Mouse (Mus musculus) layer of hippocampus, adult 9-11 months (tissue): ENCODE measurements around the gene Ublcp1.

Experiments
- DNase-seq: peaks from one replicate; pipeline ENCODE4 v3.0.0; 2022

Ublcp1 gene

DNA sequence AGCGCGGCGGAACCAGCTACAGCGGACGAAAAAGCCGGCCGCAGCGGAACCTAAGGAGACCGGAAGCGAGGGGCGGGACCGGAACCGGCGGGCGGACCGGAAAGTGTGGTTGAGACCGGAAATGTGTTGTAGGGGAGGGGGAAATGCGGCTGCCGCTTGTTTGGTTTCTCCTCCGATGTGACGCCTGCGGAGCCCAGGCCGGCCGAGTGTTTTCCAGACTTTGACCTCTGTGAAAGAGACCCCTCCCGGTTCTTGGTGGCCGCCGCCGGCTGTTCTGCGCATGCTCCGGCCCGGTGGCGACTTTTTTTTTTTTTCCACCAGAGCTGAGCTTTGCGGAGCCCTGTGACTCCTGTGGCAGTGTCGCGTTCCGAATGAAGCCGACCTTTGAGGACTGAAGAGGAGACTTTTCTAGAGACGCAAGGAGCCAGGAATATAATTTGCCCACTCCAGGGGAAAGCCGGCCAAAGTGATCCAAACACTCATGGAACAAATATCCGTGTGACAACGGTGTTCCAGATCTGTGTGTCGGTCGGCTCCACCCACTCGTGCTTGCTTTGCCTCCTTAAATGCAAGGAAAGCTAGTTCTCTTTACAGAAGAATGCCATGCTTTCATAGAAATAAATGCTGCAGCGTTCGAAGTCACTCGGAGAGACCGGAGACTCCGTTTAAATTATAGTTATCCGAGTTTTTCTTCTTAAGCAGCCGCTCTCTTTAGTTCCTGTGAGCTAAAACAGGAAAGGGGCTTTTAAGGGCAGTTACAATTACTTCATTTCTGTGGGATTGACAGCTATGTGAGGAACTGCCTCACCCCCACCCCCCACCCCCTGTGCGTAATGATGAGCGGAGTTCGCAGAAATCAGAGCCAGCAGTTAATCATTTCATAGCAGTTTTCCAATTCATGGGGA lies at the start of gene Ublcp1:
Gene Ublcp1, minus strand, starts transcription at position 67 of the 905 bp plus-strand sequence.
- peak; percentile 93 for DNase-seq

DNA sequence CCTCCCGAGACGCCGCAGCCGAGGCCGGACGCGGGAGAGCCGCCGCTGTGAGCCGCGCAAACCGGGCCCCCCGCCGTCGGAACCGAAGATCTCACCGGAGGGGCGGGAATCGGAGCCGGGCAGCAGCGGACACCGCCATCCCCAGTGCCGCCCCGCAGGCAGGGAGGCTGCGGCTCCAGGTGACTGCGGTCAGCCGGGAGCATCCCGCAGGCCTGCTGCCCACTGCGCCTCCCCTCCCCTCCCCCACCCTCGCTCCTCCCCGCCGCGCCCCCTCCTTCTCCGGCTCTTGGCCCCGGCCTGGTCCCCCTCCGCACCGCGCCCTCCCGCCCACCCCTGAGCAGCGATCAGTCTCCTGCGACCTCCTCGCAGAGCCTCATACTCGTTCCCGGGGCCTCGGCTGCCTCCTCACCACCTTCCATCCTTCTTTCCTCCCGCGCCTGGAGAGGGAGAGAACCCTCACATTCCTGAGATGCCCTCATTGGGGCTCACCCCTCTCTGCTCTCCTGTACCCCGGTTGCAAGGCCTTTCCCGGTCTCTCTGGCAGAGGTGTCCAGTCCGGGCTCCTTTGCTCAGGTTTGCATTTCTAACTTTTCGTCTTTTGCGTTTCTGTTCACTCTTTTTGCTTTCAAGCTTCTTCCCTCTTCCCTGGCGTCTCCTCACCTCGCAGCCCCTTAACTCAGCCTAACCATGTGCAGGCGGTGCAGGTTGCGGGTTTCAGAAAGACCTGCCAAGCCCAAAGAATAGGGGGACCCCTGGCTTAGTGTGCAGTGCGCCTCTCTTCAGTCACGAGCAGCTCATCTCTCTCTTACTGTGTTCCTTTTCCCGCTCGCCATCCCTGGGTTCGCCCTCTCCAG lies 49.0 kb upstream of the Ublcp1 start:
- DNase-seq = no peak

DNA sequence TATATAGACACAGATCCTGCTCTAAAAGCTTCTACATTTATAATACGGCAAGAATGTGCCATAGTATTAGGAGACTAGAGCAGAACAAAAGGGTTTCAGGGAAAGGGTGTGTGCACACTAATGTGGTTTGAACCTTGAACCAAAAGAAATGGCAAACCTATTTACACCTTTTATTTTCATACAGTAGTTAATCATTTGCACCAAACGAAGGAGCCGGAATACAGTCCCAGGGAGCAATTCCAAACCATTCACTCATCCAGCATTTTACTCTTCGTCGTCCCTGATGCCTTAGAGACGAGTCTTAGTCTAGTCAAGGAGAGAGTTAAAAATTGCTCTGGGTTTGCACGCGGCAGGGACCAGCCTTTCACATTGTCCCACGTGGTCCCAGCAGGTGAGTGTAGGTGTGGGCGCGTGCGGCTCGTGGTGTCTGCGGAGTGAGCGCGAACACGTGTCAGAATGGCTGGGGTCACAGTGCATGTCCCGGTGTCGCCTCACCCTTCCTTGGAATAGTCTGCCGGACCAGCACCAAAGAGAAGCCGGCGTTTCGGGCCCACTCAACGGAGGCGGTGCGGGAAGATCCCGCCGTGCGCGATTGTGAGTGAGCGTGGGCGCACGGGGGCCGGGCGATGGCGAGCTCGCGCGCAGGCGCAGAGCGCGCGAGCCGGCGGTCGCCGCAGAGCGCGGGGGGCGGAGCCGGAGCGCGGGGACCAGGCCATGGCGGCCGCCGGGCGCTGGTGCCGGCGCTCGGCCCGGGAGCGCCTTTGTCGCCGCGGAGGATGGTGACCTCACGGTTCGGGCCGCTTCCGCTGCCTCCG lies 48.2 kb upstream of the Ublcp1 start, which contains the start of gene Rnf145:
Gene Rnf145, plus strand, starts transcription at position 684 of the 815 bp plus-strand sequence.
- DNase-seq = peak; percentile 74

DNA sequence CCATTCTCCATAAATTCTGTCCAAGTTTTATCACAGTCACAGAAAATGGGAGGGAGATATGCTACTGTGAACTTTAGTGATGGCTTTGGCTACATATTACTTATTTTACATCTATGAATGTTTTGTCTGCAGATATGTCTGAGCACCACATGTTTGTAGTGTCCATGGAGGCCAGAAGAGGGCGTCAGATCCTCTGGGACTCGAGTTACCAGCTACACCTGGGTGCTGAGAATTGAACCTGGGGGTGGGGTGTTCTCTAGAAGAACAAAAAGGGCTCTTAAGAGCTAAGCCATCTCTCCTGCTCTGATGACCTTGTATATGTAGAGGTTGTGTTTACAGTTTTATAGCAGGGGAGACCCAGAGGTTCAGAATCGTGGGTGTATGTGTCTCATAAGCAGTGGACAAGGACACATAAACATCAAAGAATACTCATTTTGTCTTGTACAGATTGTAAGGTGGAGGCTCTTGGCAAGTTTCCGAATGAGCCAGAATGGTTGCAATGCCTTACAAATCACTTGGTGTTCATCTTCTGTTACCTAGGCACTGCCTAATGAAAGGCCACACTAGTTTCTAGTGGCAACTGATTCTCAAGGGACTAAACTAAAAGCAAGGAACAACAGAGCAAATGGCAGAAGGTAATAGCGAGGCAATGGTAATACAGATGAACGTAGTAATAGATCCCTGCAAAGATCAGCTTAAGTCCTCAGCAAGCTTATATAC lies 47.4 kb upstream of the Ublcp1 start:
- DNase-seq = no peak

DNA sequence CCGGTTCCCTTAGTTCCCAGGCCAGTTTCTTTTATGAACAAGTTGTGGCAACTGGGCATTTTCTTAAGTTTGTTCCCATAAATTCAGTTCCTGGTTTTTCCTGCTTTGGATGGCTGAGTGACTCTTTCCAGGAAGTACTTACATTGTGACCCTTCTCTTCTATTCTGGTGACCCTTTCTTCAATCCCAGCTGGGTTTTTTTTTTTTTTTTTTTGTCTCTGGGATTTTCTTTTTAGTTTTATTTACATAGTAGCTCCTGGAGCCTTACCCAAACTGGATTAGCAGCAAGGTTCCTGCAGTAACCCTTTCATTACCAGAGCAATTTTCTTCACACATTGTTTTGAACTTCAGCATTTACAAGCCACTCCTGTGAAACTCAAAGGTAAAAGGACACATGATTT lies 46.1 kb upstream of the Ublcp1 start:
- DNase-seq = no peak

DNA sequence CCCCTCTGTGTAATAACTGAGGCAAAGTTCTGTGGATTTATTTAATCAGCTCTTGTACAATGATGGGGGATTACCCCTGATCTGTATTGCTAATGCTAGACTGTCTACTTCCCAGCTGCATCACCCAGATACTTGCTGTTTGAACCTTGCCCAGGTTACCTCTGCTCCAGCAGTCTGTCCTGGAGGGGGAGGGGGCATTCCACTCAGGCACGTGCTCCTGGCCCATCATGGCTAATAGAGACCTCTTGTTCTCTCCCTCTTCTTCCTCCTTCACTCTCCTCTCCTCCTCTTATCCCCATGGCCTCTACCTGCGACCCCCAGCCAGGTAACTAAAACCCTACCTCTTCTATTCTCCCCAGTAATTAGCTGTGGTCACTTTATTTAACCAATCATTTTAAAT lies 44.4 kb upstream of the Ublcp1 start:
- DNase-seq = no peak

DNA sequence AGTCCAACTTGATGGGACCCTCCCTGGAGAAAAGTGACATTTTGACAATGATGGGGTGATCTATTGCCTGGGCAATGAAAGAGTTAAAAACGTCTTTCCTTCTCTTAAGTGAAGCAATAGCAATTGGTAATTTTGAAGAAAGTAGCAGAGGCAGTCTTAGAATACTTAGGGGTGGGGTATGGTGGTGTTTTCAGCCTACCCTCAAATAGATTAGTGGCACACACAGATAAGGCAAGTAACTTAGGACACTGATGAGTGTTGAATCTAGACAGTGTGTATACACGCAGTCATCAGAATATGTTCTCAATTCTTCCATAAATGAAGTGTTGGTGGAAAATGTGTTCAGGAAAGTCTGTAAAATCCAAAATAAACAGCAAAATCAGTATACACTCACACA lies 42.7 kb upstream of the Ublcp1 start:
- no peak for DNase-seq

DNA sequence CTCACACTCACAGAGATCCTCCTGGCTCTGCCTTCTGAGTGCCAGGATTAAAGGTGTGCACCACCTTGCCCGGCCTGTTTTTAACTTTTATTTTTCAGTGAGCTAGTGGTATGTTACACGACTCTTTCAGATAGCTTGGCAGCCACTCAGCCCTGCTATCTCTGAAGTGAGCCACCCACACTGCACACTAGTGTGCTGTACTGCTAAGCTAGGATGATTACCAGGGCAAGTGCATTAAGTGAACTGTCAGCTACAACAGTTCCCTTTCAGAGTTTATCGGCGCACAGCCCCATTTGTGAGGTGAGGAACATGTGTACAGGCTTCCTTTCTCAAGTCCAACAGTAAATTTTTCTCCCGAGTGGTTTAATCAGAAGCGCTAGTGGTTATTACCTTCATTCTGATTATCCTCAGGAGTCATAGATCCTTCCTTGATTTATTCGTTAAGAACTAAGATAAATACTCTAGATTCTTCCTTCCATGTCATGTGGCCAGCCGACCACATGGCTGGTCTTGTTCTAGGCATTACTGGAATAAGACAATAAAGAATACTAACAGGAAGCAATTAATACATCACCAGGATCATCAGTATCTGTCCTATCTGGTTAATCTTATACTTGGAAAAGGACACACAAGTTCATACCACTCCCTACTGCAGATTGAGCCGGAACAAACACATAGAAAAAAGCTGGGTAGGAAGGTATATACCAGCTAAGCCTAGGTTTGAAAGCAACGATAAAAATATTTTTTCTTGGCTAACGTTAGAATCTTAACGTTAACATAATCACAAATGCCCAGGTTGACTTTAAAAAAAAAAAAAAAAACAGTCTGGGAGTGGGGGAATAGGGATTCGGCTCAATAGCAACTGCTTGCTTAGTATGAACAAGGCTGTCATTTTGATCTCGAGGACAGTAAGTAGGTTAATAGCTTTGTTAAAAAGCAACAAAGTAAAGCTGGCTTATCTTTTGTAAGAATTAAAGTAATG lies 42.0 kb upstream of the Ublcp1 start:
- DNase-seq = peak; percentile 74

DNA sequence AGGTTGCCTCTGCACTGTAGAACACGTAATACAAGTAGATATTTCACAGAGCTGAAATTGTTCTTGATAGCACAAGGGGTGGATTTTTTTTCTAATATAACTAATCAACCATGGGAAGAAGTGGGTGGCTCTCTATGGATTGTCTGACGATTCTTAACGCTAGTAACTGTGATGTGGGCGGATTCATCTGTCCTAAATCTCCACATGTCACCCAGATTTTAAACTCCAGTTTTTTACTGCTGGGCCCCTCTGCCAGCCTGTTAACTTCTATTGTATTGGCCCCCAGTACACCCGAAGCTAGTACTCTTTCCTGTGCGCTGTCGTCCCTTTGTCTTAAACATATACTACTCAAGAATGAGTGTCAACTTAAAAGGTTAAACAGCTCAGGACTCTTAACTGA lies 40.1 kb upstream of the Ublcp1 start:
- peak; percentile 71 for DNase-seq

DNA sequence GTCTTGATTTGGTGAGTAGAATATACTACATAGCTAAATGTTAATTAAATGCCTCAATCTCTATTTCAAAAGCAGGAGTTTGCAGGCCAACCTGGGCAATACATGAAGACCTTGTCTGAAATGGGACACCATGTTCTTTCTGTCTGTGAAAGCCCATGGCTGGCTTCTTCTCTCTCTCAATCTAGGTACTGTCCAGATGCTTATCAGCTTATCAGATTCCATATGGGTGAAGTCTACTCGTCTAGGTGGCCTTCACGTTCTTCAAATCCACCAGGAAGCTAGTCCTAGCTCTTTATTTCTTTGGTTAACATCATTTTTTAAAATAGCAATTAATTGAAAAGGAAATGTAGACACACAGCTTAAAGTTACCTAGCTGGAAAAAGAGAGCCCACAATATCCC lies 39.6 kb upstream of the Ublcp1 start:
- DNase-seq = no peak

DNA sequence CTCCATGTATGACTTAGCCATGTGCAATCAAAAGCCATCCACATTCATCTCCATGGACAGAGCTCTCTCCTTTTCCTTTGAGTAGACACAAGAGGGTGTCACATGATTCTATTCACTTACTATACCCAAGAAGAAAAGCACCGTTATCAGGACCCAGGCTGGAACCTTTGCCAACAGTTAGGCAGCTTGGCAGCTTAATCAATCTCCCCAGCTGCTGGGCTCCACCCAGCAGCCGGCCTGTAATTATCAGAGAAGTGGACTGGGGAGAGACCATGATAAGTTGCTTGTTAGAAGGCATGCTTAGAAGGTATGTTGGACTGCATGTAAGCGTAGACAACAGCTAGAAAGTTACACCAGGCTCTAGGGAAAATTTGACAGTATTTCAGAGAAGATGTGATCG lies 38.6 kb upstream of the Ublcp1 start:
- no peak for DNase-seq

DNA sequence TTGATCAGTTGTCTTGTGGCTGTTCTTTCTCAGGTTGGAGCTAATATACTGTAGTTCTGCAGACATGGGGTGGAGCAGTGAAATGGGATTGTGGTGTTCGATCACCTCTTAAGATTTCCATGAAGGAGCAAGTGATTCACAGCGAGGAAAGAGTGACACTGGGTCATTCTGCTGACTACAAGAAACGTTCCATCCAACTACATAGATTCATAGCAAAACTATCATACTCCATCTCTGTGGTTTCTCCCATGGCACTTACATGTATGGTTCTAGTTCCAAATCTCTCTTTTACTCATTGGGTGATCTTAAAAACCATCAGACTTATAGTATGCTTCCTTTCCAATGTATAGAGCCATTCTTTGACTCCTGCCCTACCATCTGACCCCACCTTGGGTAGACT lies 34.5 kb upstream of the Ublcp1 start:
- no peak for DNase-seq

DNA sequence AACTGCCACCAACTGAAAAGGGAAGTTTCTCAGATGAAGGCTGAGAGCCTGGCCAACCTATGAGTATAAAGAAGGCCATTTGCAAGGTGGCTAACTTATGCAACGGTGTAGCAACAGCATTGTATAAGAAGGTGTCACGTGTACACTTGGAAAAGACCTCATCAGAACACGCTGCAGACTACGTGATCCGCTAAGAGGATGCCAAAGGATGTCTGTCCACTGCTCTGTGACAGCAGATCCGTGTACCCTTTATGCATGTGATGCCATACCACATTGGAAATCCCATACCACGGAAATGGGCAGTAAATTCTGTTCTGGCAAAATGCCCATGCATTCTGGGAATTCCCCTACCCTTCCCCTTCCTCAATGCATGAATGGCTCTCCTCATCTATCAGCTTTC lies 33.8 kb upstream of the Ublcp1 start:
- DNase-seq = no peak

DNA sequence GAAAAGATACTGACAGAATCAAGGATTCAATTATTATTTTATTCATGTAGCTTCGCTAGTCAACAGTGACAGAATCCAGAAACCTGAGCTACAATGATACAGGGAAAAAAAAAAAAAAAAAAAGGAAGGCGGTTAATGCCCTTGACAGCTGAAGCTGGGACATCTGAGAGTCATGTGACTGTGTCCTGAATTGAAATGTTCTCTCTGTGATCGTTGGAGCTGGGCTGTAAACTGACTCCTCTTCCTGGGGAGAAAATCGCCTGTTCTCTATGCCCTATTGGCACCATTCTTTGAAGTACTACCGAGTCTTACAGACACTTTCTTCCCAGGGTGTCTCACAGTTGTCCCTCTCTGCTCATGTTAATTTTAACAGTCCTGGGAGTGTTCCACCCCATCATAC lies 32.6 kb upstream of the Ublcp1 start:
- DNase-seq = no peak

DNA sequence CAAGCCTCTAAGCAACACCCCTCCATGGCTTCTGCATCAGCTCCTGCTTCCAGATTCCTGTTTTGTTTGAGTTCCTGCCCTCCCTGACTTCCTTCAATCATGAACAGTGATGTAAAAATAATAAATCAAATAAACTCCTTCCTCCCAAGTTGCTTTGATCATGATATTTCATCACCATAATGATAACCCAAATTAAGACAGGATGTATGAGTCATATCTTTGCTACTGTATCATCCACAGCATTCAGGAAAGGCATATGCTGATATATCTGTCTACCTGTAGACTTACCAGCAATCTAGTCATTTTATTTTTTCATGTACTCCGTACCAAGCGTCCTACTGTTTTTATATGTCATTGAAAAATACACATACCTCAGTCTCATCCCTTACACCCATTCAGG lies 31.2 kb upstream of the Ublcp1 start:
- DNase-seq = no peak

DNA sequence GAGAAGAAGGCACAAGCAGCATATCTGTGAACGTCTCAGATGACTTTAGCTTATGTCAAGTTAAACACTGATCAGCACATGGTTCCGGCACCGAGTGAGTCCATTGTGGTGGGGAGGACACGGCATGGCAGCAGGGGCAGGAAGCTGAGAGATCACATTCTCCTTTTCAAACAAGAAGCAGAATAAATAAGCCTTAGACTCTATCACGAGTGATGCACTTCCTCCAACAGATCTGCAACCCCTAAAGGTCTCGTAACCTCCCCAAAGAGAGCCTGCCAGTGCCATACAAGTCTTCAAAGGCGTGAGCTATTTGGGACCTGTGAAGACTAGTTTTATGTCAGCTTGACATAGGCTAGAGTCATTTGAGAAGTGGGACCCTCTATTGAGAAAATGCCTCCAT lies 30.7 kb upstream of the Ublcp1 start:
- DNase-seq = no peak

DNA sequence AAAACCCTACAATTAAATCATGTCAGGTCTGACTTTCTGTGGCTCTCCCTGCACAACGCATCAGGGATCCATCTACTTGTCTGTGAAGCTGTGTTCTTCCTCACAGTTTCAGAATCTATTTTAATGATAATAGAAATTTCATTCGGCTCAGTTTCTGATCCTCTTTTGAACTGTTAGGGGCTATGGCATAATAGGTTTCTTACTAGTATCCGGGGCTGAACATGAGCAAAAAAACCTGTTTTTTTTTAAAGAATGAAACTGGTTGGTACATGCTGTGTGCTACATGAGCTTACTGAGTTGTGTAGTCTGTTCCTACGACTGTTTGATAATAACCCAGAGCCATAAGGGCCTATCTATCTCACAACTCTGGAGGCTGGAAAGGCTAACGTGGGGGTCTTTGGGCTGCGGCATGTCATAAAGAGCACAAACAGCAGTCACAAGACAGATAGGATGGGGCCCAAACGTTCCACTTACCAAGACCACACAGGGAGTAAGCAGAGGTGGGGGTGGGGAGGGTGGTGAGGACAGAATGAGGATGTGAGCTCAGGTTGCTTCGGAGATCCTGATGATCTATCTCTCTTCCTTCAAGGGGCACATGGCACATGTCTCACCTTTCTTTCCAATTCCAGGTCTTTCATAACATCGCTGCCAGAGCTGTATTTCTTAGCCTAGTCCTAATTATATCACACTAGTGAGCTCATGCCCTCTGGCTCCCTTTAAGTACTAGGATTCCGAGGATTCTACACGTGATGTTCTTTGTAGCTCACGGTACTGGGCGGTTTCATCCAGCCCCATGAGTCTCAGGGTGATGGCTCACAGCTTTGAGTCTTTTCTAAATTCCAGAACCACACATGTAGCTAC lies 28.3 kb upstream of the Ublcp1 start:
- no peak for DNase-seq

DNA sequence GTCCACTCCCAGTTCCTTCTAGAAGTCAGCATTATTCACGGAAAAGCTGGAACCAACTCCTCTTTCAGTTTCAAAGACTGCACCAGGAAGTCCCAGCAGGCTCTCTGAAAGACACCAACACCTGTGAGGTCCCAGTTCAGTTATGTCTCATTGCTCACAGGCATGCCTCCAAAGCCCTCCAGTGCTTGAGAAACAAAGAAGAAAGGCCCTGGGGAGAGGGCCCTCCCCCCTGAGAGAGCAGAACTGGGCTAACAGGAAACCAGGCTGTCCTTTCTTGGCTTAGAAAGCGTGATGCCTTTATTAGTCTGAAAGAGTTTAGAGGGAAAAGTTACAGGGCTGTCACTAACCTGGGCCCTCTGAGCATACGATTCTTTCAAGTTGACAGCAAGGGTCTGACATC lies 25.9 kb upstream of the Ublcp1 start:
- DNase-seq = no peak

DNA sequence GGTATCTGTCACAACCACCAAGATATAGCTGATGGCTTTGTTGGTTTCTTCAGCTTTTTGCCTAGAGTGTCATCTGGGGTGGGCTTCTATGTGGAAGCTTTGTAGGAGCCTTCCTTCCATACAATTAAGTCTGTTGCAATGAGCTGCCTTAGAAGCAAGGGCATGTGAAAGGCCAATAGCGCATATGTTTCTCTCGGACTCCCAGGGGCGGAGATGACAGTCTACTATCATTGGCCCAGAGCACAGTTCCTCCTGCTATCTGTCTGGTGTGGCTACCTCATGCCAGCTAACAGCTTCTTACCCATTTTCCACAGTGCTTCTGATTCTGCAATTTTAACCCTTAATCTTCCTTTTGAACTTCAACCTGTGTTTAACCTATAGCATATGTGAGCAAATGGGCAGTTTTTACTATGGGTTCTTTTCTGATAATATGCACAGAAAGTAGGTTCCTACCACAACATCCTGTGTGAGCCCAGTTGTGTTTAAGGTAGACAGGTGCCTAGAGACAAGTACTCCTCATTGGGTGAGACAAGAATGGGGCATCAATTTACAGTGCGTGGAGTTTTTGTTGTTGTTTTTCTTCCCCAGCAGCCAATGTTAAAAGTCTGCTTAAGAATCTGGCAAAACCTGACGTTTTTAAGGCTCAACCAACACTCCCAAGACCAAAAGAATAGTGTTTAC lies 24.5 kb upstream of the Ublcp1 start:
- no peak for DNase-seq

DNA sequence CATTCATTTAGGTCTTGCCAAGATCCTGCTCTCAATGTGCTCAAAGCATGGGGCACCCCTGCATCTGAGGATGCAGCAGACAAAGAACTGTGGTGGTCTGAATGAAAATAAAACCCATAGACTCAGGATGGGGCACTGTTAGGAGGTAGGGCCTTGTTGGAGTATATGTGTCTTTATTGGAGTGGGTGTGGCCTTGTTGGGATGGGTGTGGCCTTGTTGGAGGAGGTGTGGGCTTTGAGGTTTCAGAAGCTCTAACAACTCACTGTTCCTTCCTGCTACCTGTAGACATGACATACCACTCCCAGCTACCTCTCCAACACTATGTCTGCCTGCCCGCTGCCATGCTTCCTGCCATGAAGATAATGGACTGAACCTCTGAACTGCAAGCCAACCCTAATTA lies 18.8 kb upstream of the Ublcp1 start:
- DNase-seq = no peak
